Mouse (Mus musculus) regulatory T cell (primary cell): ENCODE measurements at regions not wholly inside any gene's neighbourhood (a gene's known extent, or its start where the extent isn't known, plus 50 kb on each side); places are given as distances from the start of the nearest gene placed in this dataset.

Experiments used
- in situ Hi-C: fragments of 300-600 bp; cut with MboI, MseI; formaldehyde crosslinking; loops from one replicate; pipeline ENCODE4 v1.15.1; 2025; ENCODE audit warnings: high pct_unique_total_duplicates

GRCm38 (mm10) chr8:8484546-8484945 is 176.5 kb downstream of the Efnb2 start:
- in situ Hi-C loops: no loop called here

DNA sequence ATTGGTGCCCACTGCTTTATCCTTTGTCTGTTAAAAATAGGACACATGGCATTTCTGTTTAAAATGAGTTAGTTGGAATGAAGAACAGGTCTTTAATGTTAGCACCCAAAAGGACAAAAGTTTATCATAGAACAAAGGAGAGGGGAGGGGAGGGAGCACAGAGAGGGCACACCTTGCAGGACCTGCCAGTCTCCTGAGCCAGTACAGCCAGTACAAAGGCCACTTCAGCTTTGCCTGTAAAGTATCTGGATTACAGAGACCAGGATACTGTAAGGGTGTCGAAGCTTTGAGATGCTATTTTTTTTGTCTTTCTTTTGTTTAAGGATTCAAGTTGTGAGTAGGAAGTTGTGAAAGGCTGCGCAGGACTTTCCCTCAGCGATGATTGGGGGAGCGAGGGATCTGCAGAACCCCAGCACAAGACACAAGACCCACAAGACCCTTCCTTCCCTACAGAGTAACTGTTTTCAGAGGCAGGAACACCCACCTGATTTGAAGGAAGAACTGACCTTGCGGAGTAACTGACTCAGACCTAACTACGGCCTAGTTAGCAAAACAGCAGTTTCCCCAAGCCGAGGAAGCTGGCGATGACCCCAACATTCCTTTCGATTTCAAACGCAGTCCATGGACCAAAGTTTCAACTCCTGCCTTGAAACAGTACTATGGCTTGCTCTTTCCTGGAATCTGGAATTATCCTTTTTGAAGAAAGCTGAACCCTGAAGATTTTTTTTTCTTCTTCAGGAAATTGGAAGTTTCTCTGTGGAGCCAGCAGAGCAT is 178.1 kb downstream of the Efnb2 start:
- in situ Hi-C loops: no loop called here

GRCm38 (mm10) chr8:8477456-8477855 is 183.6 kb downstream of the Efnb2 start:
- in situ Hi-C loops: no loop called here

GRCm38 (mm10) chr8:8468552-8468951 is 192.5 kb downstream of the Efnb2 start:
- in situ Hi-C loops: no loop called here

DNA sequence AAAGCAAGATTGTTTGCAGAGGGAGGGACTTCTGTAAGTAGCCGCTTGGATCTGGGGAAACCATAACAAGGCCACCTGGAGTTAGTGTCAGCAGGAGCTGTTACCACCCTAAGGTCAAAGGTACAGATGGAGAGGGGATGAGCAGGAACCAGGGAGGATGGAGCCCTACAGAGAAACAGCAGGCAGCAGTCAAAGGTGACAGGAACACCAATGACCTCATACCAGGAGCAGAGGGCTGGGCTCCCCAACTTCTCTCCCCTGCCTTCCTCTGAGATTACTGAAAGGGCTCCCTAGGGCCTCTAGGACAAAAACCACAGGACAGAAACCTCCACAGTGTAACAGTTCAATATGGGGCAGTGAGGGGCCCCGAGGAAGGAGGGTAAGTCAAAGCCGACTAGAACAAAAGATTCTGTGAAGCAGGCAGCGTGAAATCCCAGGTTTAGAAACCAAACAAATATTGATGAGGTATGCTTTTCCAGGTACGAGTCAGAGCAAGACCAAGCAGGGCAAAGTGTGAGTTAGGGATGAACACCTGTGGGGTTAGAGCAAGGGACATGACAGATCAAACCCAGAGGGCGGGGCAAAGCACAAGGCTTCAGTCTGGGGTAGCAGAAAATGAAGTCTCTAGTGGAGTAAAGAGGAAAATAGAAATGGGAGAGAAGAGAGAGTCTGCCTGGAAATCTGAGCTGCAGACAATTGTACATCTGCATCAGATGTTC is 194.4 kb downstream of the Efnb2 start:
- in situ Hi-C loops: no loop called here

DNA sequence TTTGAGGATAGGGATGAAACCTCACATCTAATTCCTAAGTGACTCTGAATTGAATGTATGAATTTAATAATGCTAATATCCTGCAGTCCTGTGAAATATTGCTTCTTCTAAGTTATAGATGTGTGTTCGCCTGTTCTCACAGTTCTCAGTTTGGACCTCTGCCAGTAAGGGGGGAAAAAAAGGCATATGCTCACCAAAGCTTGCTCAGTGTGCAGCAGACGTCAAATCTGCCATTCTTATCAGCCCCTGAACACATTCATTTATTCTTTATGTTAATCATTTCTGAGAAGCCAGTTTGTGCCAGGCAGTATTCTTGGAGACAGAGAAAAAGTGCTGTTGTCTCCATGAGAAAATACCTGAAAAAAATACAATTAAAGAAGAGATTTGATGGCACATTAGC is 198.6 kb downstream of the Efnb2 start:
- in situ Hi-C loops: no loop called here

- in situ Hi-C loops: no loop called here
These were observed 203.5 kb downstream of the Efnb2 start for GRCm38 (mm10) chr8:8457536-8457935.

DNA sequence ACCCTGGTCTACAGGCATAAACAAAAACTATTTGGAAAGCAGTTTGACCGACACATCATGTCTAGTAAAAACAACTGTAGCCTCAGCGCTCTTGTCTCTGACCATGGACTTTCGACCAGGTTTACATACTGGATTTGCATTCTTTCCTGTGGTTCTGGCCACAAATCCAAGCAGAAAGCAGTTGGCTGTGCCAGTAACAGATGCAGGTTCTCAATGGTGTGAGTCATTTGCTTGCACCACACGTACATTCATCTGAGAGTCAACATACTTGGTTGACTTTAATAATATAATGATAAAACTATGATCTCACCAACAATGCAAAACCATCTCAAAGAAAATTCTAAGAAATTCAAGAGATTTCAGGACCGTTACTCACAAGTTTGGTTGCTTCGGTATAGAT is 207.1 kb downstream of the Efnb2 start:
- in situ Hi-C loops: no loop called here

GRCm38 (mm10) chr8:8452226-8452625 is 208.8 kb downstream of the Efnb2 start:
- in situ Hi-C loops: no loop called here

GRCm38 (mm10) chr8:8448911-8449310 is 212.1 kb downstream of the Efnb2 start:
- in situ Hi-C loops: no loop called here

- in situ Hi-C loops: no loop called here
These were observed 219.5 kb downstream of the Efnb2 start for GRCm38 (mm10) chr8:8441568-8441967.

DNA sequence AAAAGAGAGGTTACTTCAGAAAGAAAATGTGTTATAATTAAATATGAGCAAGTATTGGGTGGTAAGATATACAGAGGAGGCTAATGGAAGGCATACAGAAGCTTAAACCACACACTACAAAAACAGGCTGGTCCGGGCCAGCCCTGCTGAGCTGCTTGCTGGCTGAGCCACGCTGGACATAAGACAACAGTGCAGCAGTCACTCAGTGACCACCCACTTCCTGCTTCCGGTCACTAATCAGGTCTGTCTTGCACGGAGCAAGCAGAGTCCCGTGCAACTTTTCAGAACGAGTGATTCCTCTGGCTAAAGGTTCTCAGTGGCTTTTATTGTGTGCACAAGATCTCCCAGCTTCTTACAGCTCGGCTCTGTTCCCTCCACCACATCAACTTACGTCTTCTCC is 220.1 kb downstream of the Efnb2 start:
- in situ Hi-C loops: no loop called here

DNA sequence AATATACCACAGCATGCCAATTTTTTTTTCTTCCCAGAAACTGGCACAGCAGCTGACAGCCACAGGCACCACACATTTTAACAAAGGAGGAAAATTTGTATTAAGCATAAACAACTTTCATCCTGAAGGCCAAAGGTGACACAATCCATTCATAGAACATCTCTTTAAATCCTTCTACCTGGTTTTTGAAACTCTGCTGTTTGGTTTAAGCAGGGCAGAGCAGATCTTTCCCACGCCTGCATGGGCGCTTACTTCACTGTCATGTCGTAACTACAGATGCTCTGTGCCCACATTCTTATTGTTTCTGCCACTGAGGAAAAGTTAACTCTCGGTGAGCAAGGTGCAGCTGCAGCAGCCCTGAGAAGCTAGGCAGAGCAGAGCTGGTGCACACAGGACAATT is 234.8 kb downstream of the Efnb2 start:
- in situ Hi-C loops: no loop called here

GRCm38 (mm10) chr8:8423443-8423842 is 237.6 kb downstream of the Efnb2 start:
- in situ Hi-C loops: no loop called here

DNA sequence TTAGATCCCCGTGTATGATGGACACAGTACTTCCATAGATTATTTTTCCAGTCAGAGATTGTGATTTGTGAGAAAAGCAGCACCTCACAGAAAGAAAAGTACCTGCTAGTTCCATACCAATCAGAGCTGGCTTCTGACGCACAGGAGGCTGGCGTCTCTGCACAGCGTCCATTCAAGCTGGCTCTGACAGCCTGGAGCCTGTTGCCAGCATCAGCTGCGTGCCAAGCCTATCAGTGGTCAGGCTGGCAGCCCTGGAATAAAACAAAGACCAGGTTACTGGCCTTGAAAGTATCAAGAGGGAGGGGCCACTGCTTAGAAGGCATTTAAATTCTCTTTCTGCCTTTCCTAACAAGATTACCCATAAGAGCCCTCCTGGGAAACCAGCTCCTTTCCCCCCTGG is 239.3 kb downstream of the Efnb2 start:
- in situ Hi-C loops: no loop called here

- in situ Hi-C loops: no loop called here
These were observed 241.4 kb downstream of the Efnb2 start for GRCm38 (mm10) chr8:8419360-8420330.

DNA sequence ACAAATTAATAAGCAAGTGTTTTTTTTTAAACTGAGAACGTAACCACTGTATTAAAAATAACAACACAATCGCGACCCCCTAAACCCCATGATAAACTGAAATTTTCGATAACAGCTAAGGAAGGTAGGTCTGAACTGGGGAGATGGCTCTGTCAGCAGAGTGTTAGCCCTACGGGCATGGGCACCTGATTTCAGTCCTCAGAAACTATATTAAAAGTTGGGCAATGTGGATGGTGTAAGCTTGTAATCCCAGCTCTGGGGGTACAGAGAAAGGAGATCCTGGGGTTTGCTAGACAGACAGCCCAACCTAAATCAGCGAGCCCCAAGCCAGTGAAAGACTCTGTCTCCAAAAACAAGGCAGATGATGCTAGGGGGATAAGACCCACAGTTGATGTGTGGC is 242.1 kb downstream of the Efnb2 start:
- in situ Hi-C loops: no loop called here

GRCm38 (mm10) chr8:8418525-8418924 is 242.5 kb downstream of the Efnb2 start:
- in situ Hi-C loops: no loop called here

- in situ Hi-C loops: no loop called here
These were observed 244.8 kb downstream of the Efnb2 start for GRCm38 (mm10) chr8:8416092-8416701.

- in situ Hi-C loops: no loop called here
These were observed 253.7 kb downstream of the Efnb2 start for GRCm38 (mm10) chr8:8407357-8407756.

DNA sequence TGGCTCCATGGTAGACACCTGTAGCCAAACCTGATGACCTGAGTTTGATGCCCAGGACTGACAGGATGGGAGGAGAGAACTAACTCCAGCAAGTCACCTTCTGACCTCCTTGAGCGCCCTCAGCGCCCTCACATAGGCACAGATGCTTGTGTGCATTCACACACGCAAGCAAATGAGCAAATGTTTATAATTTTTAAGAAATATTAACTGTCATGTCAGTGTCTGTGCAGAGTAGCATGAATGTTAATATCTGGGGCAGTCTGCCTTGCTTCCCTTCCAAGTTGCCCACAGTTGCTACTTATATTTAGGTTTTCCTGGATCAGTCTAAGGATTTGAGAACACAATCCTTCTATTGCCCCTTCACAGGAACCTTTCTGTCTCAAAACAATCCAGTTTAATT is 257.6 kb downstream of the Efnb2 start:
- in situ Hi-C loops: no loop called here

DNA sequence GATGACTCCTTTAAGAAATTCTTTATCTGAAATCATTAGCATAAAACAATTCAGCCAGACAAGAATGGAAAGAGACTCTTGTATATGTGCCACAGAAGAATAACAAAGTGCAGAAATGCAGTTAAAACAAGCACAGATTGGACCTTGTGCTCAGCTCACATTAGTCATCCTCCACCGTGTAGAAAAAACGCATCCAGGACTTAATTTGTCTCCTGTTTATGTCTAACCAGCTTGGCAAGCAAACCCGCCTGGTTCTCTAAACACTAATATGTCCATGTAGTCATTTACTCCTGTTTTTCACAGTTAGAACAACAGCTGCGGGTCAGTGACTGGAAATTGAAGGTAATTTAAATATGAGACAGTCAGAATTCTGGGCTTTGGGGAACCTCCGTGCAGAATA is 268.7 kb downstream of the Efnb2 start:
- in situ Hi-C loops: no loop called here
